Mouse (Mus musculus) Patski (cell line): Measurements from ENCODE around the gene Emilin3. TPM values are rescaled to one million over a fixed set of nuclear protein-coding genes. Genes with fewer than 3 reads are reported as not detected.
A peak's percentile ranks its signal among the peaks of the same experiment; 100 is the strongest.
"Not testable (repeated sequence)": the region's sequence is repeated elsewhere in the genome, so short reads cannot be mapped to it uniquely, and the experiment has no call there.

ENCODE experiments used
- ATAC-seq: fragments of 100-300 bp; one replicate; pipeline ENCODE4 v1.8.0; 2021
- CTCF ChIA-PET: fragments of 350-600 bp; sonication (Branson Sonifier 250); formaldehyde crosslinking; loops from one replicate; lab custom pipeline; 2022; ENCODE audit warnings: inconsistent platforms; lab: Charles Lee
- POLR2A ChIA-PET: fragments of 350-600 bp; sonication (Branson Sonifier 250); formaldehyde crosslinking; loops from one replicate; lab custom pipeline; 2022; ENCODE audit warnings: antibody characterized with exemption, inconsistent platforms; lab: Charles Lee
- DNase-seq: peaks from one replicate; pipeline ENCODE4 v3.0.0-alpha.2; 2011; ENCODE audit warnings: low read depth, low spot score
- H3K27me3 ChIP-seq: fragments of 371-371 bp; one replicate; pipeline ENCODE4 v1.5.1; 2021
- CTCF ChIP-seq: fragments of 100-300 bp; IDR thresholded peaks from one replicate; pipeline ENCODE4 v1.5.1; 2021
- in situ Hi-C: fragments of 300-500 bp; cut with MboI; formaldehyde crosslinking; loops from 3 replicates; pipeline ENCODE4 v1.11.1; 2018; ENCODE audit warnings: low pct_unique_long_range_greater_than_20kb, mixed read lengths
- polyA plus RNA-seq: library from polyadenylated mRNA; unstranded; gene quantifications from one replicate; pipeline ENCODE4 v1.2.3, GENCODE M21; 2021

Gene Emilin3
- polyA plus RNA-seq, result not detected

DNA sequence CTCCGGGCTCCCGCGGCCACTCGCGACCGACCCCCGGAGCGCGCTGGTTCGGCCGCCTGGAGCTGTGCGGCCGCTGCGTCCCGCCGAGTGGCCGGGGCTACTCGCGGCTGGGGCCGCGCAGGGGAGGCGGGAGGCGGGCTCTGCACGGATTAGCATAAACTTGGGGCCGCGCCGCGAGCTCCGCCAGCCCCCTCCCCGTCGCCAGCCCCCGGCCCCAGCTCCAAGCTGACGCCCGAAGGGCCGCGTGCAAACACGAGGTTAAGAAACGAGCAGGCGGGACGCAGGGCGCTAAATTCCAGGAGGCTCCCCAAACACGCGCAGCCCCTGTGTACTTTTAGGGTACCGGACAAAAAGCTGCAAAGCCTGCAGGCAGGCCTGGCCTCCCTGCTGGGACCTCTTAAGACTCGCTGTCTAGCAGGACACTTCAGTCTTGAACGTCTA is at the start of gene Emilin3:
Gene Emilin3 (minus strand): TSS at position 98 of the 441 bp plus-strand sequence.
- CTCF ChIA-PET, result no interaction called here
- ATAC-seq, result no peak
- no peak for DNase-seq

DNA sequence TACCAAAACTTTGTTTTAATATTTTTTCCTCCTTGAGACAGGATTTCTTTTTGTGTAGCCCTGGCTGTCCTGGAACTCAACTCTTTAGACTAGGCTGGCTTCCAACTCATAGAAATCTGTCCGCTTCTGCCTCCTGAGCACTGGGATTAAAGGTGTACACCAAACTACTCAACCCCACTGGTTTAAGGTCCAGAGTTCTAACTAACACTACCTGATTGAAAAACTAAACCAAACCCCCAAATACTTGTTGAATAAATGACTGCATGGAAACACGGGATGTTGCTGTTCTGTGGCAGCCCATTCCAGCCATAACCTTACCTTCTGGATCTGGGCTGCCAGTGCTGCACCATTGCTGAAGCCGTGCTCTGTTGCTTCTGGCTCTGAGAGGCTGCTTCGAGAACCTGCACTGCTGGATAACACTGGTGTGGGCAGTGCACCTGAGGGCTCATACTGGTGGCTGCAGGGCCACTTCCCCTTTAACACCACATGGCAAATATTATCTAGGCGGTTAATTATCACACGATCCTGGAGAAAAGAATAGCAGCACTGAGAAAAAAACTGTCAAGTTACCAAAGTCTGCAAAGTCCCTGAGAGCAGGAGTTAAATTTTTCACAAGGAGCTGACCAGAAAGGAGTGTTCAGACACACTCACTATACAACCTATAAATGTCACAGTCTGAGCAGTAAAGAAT is 49.0 kb upstream of the Emilin3 start:
- ChIA-PET CTCF (interaction anchor here (1.2 kb wide), 1 partner anchor 27 kb away, joined by 3 read pairs; no protein-coding TSS in a partner anchor), POLR2A (no interaction called here)
- ATAC-seq, result no peak
- DNase-seq, result no peak
- in situ Hi-C loops, result no loop called here
- H3K27me3 ChIP-seq, result no peaks in the 10 kb centered on the region
- no peak for TF ChIP-seq CTCF

More for the DNA sequence above, at the start of gene Emilin3:
- H3K27me3 ChIP-seq, result peaks cover 62% of the 10 kb centered on the region
- in situ Hi-C loops, result no loop called here
- POLR2A ChIA-PET, result no interaction called here
- TF ChIP-seq CTCF, result no peak

GRCm38 (mm10) chr2:160959901-160960300 is 47.8 kb upstream of the Emilin3 start:
- ATAC-seq (no peak), DNase-seq (no peak)
- in situ Hi-C loops, result no loop called here
- CTCF ChIA-PET, result no interaction called here
- TF ChIP-seq CTCF, result no peak
- POLR2A ChIA-PET, result no interaction called here
- H3K27me3 ChIP-seq, result no peaks in the 10 kb centered on the region

DNA sequence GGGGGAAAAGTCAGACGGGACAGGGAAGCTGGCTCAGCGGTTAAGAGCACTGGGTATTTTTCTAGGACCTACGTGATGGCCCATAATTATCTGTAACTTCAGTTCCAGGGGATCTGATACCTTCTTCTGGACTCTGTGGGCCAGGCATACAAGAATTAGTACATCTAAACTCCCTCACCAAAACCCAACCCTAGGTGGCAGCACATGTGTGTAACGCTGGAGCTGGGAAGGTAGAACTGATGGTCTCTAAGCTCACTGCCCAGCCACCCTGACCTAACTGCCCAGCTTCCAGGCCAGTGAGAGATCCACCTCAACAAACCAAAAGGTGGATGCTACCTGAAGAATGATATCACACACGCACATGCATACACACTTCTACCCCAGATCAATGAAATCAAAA is 46.6 kb upstream of the Emilin3 start:
- POLR2A ChIA-PET, result interaction anchor here (0.6 kb wide), 1 partner anchor 1655 kb away, joined by 3 read pairs; no protein-coding TSS in a partner anchor
- no peak for DNase-seq

DNA sequence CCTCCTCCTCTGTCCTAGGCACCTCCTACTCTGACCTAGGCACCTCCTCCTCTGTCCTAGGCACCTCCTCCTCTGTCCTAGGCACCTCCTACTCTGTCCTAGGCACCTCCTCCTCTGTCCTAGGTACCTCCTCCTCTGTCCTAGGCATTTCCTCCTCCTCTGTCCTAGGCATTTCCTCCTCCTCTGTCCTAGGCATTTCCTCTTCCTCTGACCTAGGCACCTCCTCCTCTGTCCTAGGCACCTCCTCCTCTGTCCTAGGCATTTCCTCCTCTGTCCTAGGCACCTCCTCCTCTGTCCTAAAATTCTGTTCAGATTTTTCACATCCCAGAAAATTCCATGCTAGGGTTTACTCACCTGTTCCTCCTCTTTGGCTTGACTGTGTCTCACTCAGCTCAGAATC is 45.7 kb upstream of the Emilin3 start:
- in situ Hi-C loops, POLR2A ChIA-PET, DNase-seq, H3K27me3 ChIP-seq, ATAC-seq: not testable (repeated sequence)
- CTCF ChIA-PET, result interaction anchor here (0.9 kb wide), 1 partner anchor 11 kb away, joined by 3 read pairs; no protein-coding TSS in a partner anchor

More for the DNA sequence above, 46.6 kb upstream of the Emilin3 start:
- ATAC-seq, result no peak
- CTCF ChIA-PET, result interaction anchor here (0.9 kb wide), 1 partner anchor 11 kb away, joined by 3 read pairs; no protein-coding TSS in a partner anchor
- no peaks in the 10 kb centered on the region for H3K27me3 ChIP-seq
- peak; percentile 35 for TF ChIP-seq CTCF
- in situ Hi-C loops, result no loop called here

DNA sequence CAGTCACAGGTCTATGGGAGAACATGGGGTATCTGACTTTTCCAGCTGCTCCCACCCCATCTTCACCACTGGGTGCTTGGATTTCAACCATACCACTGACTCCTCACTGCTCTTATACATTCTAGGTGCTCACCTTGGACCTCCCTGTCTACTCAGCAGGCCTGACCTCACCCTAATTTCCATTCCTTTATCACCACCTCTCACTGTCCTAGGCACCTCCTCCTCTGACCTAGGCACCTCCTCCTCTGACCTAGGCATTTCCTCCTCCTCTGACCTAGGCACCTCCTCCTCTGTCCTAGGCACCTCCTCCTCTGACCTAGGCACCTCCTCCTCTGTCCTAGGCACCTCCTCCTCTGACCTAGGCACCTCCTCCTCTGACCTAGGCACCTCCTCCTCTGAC is 45.2 kb upstream of the Emilin3 start:
- POLR2A ChIA-PET, in situ Hi-C loops, DNase-seq, H3K27me3 ChIP-seq, ATAC-seq: not testable (repeated sequence)
- CTCF ChIA-PET, result interaction anchor here (2.2 kb wide), 1 partner anchor 15 kb away, joined by 8 read pairs; no protein-coding TSS in a partner anchor

- POLR2A ChIA-PET, result interaction anchor here (0.8 to 1.1 kb wide), 2 partner anchors 14 to 23 kb away, joined by 3 read pairs; no protein-coding TSS in a partner anchor
- DNase-seq, result no peak
Observed at GRCm38 (mm10) chr2:160955331-160955730, 43.2 kb upstream of the Emilin3 start.

DNA sequence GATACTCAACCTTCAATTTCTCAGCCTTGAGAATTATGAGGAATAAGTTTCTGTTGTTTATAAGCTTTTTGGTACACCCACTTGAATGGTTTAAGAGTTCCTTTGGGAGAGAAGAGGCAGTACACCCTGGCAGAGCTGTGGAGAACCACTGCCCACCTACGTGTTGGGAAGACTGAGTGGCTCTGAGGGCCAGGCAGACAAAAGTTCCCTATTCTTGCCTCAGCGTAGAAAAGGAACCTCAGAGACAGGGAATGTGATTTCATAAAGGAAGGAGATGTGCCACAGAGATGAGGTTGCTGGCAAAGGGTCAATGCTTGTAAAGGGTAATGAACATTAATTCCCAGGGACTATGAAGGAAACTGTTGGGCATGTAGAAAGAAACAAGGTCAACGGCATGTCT is 42.4 kb upstream of the Emilin3 start:
- H3K27me3 ChIP-seq, result no peaks in the 10 kb centered on the region
- no peak for TF ChIP-seq CTCF
- DNase-seq (no peak), ATAC-seq (no peak)
- in situ Hi-C loops, result no loop called here
- ChIA-PET CTCF (interaction anchor here (0.7 to 2.5 kb wide), 6 partner anchors 9 to 630 kb away, joined by 3 to 9 read pairs (median 4); no protein-coding TSS in a partner anchor), POLR2A (interaction anchor here (0.8 kb wide), 1 partner anchor 24 kb away, joined by 3 read pairs; no protein-coding TSS in a partner anchor)

More at GRCm38 (mm10) chr2:160955331-160955730, 43.2 kb upstream of the Emilin3 start:
- no peaks in the 10 kb centered on the region for H3K27me3 ChIP-seq
- TF ChIP-seq CTCF, result no peak
- ATAC-seq, result no peak
- in situ Hi-C loops, result no loop called here
- CTCF ChIA-PET, result interaction anchor here (1.3 to 2.5 kb wide), 8 partner anchors 9 to 26 kb away, joined by 3 to 9 read pairs (median 4); no protein-coding TSS in a partner anchor

- H3K27me3 ChIP-seq, result no peaks in the 10 kb centered on the region
- CTCF ChIA-PET, result interaction anchor here (1.2 to 2.5 kb wide), 2 partner anchors 8 to 10 kb away, joined by 3 to 9 read pairs; no protein-coding TSS in a partner anchor
- POLR2A ChIA-PET, result no interaction called here
- DNase-seq, result no peak
- ATAC-seq, result no peak
- in situ Hi-C loops, result no loop called here
- no peak for TF ChIP-seq CTCF
Observed at GRCm38 (mm10) chr2:160953131-160953873, 41.2 kb upstream of the Emilin3 start.

- POLR2A ChIA-PET, result no interaction called here
- ATAC-seq (peak; percentile 59), DNase-seq (no peak)
- TF ChIP-seq CTCF, result no peak
- in situ Hi-C loops, result no loop called here
- CTCF ChIA-PET, result interaction anchor here (0.9 to 2.1 kb wide), 3 partner anchors 9 to 16 kb away, joined by 5 to 8 read pairs (median 7); no protein-coding TSS in a partner anchor
- H3K27me3 ChIP-seq, result no peaks in the 10 kb centered on the region
Observed at GRCm38 (mm10) chr2:160951595-160951994, 39.5 kb upstream of the Emilin3 start.
